Comparison of ENCODE assay signal across 8 mouse cellular contexts in genomic region chr8:117257029-117257820, GRCm38 (mm10). TPM values are rescaled to one million over a fixed set of nuclear protein-coding genes. Genes with fewer than 3 reads are reported as not detected.
A peak's percentile ranks its signal among the peaks of the same experiment; 100 is the strongest.
DNase-seq lines count a peak whose midpoint lies in the region; ATAC-seq and TF ChIP-seq lines count a peak whose summit lies in the region.

Gene Cmip (plus strand): TSS chr8:117257064.

- H3K27me3 ChIP-seq in hindbrain, embryonic 15.5 days = no peaks in the 10 kb centered on the region
- H3K27me3 ChIP-seq in midbrain, embryonic 15.5 days (replicated peaks) = no peaks in the 10 kb centered on the region
- no peaks in the 10 kb centered on the region for H3K27me3 ChIP-seq in stomach, postnatal 0 days (ENCODE audit: control insufficient read depth, insufficient read depth, low read length)

- H3K27ac ChIP-seq in hindbrain, embryonic 15.5 days (replicated peaks) = peak within 1 kb of the TSS; percentile 95
- peak within 1 kb of the TSS; percentile 92 for H3K27ac ChIP-seq in midbrain, embryonic 15.5 days
- peak within 1 kb of the TSS; percentile 95 for H3K27ac ChIP-seq in stomach, postnatal 0 days (replicated peaks)

- TF ChIP-seq CTCF in stomach, postnatal 0 days (IDR thresholded peaks at IDR 0.05; ENCODE audit: low read depth) = no peak

- intact Hi-C loops in left cerebral cortex, postnatal 36 days (cut with DNase I) = loop anchor here (5.0 to 10.0 kb wide), 3 partner anchors 65 to 208 kb away; no protein-coding TSS in a partner anchor

- no peaks in the 10 kb centered on the region for H3K9me3 ChIP-seq in hindbrain, embryonic 15.5 days
- H3K9me3 ChIP-seq in midbrain, embryonic 15.5 days = no peaks in the 10 kb centered on the region
- no peaks in the 10 kb centered on the region for H3K9me3 ChIP-seq in stomach, postnatal 0 days (ENCODE audit: control insufficient read depth, low read length)

- peak; percentile 65 for DNase-seq in 3134 (ENCODE audit: extremely low read depth, insufficient read length, low spot score)
- peak; percentile 52 for DNase-seq in Muller cell, postnatal 12 days (ENCODE audit: inconsistent ontology term)
- peak; percentile 61 for DNase-seq in cerebellum, adult 9-11 months
- DNase-seq in frontal cortex, postnatal 14 days (ENCODE audit: low spot score in 2 of 2) = peak; percentile 31 to 32
- peak; percentile 55 to 64 for DNase-seq in left cerebral cortex, postnatal 36 days (ENCODE audit: low spot score in 2 of 2)
- peak; percentile 49 for DNase-seq in stomach, postnatal 0 days (ENCODE audit: low spot score)

- H3K4me1 ChIP-seq in hindbrain, embryonic 15.5 days (replicated peaks) = peaks cover 39% of the 10 kb centered on the region
- peaks cover 37% of the 10 kb centered on the region for H3K4me1 ChIP-seq in midbrain, embryonic 15.5 days
- H3K4me1 ChIP-seq in stomach, postnatal 0 days (replicated peaks; ENCODE audit: control insufficient read depth, insufficient read depth) = peaks cover 7% of the 10 kb centered on the region; the same call in 1 of the 2 replicates

- H3K9ac ChIP-seq in hindbrain, embryonic 15.5 days = peak within 1 kb of the TSS; percentile 97
- peak within 1 kb of the TSS; percentile 99 for H3K9ac ChIP-seq in midbrain, embryonic 15.5 days
- H3K9ac ChIP-seq in stomach, postnatal 0 days (ENCODE audit: low read length) = peak within 1 kb of the TSS; percentile 94

- H3K4me2 ChIP-seq in hindbrain, embryonic 15.5 days = peak within 1 kb of the TSS; percentile 83
- H3K4me2 ChIP-seq in midbrain, embryonic 15.5 days = peak within 1 kb of the TSS; percentile 87
- H3K4me2 ChIP-seq in stomach, postnatal 0 days (replicated peaks; ENCODE audit: low read depth) = peak within 1 kb of the TSS; percentile 75

- peak within 1 kb of the TSS; percentile 92 for H3K4me3 ChIP-seq in hindbrain, embryonic 15.5 days
- H3K4me3 ChIP-seq in midbrain, embryonic 15.5 days = peak within 1 kb of the TSS; percentile 100
- H3K4me3 ChIP-seq in stomach, postnatal 0 days (ENCODE audit: low read depth, low read length) = peak within 1 kb of the TSS; percentile 97

- peak; percentile 25; the same call in 1 of the 2 replicates for ATAC-seq in hindbrain, embryonic 15.5 days (ENCODE audit: low FRiP score, low read depth)
- ATAC-seq in midbrain, embryonic 15.5 days (replicated peaks) = peak; percentile 34
- ATAC-seq in stomach, postnatal 0 days (ENCODE audit: low FRiP score, low TSS enrichment) = peak; percentile 1; the same call in 1 of the 2 replicates

- no peak for TF ChIP-seq EP300 in stomach, postnatal 0 days (optimal IDR thresholded peaks at IDR 0.05)

- H3K36me3 ChIP-seq in hindbrain, embryonic 15.5 days = no peaks in the 10 kb centered on the region
- no peaks in the 10 kb centered on the region for H3K36me3 ChIP-seq in midbrain, embryonic 15.5 days (replicated peaks)
- H3K36me3 ChIP-seq in stomach, postnatal 0 days (ENCODE audit: control insufficient read depth, insufficient read depth, low read length) = no peaks in the 10 kb centered on the region

- under 1% methylated on average over 64 of the region's 65 CpGs for whole genome bisulfite sequencing in hindbrain, embryonic 15.5 days
- WGBS in midbrain, embryonic 15.5 days = under 1% methylated on average over 60 of the region's 65 CpGs
- WGBS in stomach, postnatal 0 days = under 1% methylated on average over 52 of the region's 65 CpGs

RNA-seq across cellular contexts. Expression of gene Cmip, which starts in this region (rescaled TPM):
- polyA plus RNA-seq in hindbrain, embryonic 15.5 days (2015; fragmentation: Nextera tagmentation; extraction: Ambion mirVana) = 184 and 203 TPM in 2 replicates
- 100 to 1,000 TPM; 333 to 339 TPM for total RNA-seq in left cerebral cortex, postnatal 36 days (2021)
- polyA plus RNA-seq in midbrain, embryonic 15.5 days (2015; fragmentation: Nextera tagmentation; extraction: Ambion mirVana) = 188 and 197 TPM in 2 replicates
- 19.9 and 22.9 TPM in 2 replicates for polyA plus RNA-seq in stomach, postnatal 0 days (2015; fragmentation: Nextera tagmentation; extraction: Ambion mirVana)

Comparison
In these comparisons a context has a peak if more than half of its experiments do, and no peak if none do; other contexts are left out.
1. Peak in every context shown above with its lines: DNase-seq, ATAC-seq, H3K4me3 ChIP-seq and H3K27ac ChIP-seq.